Mouse (Mus musculus) activated CD4-positive, CD25-positive, alpha-beta regulatory T cell, adult 4 months (primary cell): Measurements from ENCODE around the gene Epb41l4b. TPM values are rescaled to one million over a fixed set of nuclear protein-coding genes. Genes with fewer than 3 reads are reported as not detected.

Source experiments
- ATAC-seq: one replicate; pipeline ENCODE4 v1.8.0; 2017
- polyA plus RNA-seq, 2 experiments: library from polyadenylated mRNA; unstranded; fragments of 100-300 nt; shearing (Covaris generic); gene quantifications; one replicate each; pipeline ENCODE4 v1.2.1; 2017

The Epb41l4b gene
- polyA plus RNA-seq, 2 experiments from 2014 or later = not detected

GRCm38 (mm10) chr4:57153068-57153835, 10.0 kb upstream of the Epb41l4b start:
- ATAC-seq = no peak

- no peak for ATAC-seq
Observed at GRCm38 (mm10) chr4:57148182-57148581, 4.9 kb upstream of the Epb41l4b start.

- ATAC-seq = no peak
Observed at GRCm38 (mm10) chr4:57142374-57143025, 737 bp downstream of the Epb41l4b start.

- no peak for ATAC-seq
Observed at GRCm38 (mm10) chr4:57141908-57142361, 1.3 kb downstream of the Epb41l4b start.

GRCm38 (mm10) chr4:57140992-57141717, 2.1 kb downstream of the Epb41l4b start:
- no peak for ATAC-seq

- no peak for ATAC-seq
Observed at GRCm38 (mm10) chr4:57140200-57140799, 2.9 kb downstream of the Epb41l4b start.

- no peak for ATAC-seq
Observed at GRCm38 (mm10) chr4:57139433-57139832, 3.8 kb downstream of the Epb41l4b start.

GRCm38 (mm10) chr4:57138093-57138440, 5.2 kb downstream of the Epb41l4b start:
- no peak for ATAC-seq

- no peak for ATAC-seq
Observed at GRCm38 (mm10) chr4:57137371-57138092, 5.7 kb downstream of the Epb41l4b start.

- ATAC-seq = no peak
Observed at GRCm38 (mm10) chr4:57135431-57135830, 7.8 kb downstream of the Epb41l4b start.

GRCm38 (mm10) chr4:57134554-57134953, 8.7 kb downstream of the Epb41l4b start:
- ATAC-seq = no peak

- no peak for ATAC-seq
Observed at GRCm38 (mm10) chr4:57131839-57132238, 11.4 kb downstream of the Epb41l4b start.

GRCm38 (mm10) chr4:57129718-57130515, 13.3 kb downstream of the Epb41l4b start:
- no peak for ATAC-seq

GRCm38 (mm10) chr4:57123003-57123402, 20.2 kb downstream of the Epb41l4b start:
- ATAC-seq = no peak

- no peak for ATAC-seq
Observed at GRCm38 (mm10) chr4:57122166-57122565, 21.1 kb downstream of the Epb41l4b start.

GRCm38 (mm10) chr4:57120563-57120962, 22.7 kb downstream of the Epb41l4b start:
- ATAC-seq = no peak

GRCm38 (mm10) chr4:57119976-57120375, 23.3 kb downstream of the Epb41l4b start:
- ATAC-seq = no peak

- no peak for ATAC-seq
Observed at GRCm38 (mm10) chr4:57118883-57119282, 24.4 kb downstream of the Epb41l4b start.

GRCm38 (mm10) chr4:57116278-57116677, 27.0 kb downstream of the Epb41l4b start:
- ATAC-seq = no peak

- ATAC-seq = no peak
Observed at GRCm38 (mm10) chr4:57114617-57115592, 28.3 kb downstream of the Epb41l4b start.
